Mouse (Mus musculus): ENCODE data around the gene Tfcp2.
"Not testable (repeated sequence)": the region's sequence is repeated elsewhere in the genome, so short reads cannot be mapped to it uniquely, and the experiment has no call there.

Tfcp2 gene

GRCm38 (mm10) chr15:100556378-100556777 is 4.6 kb upstream of the Tfcp2 start:
- no peak for DNase-seq (ENCODE audit: low spot score)

- DNase-seq (ENCODE audit: low spot score) = no peak
Observed at GRCm38 (mm10) chr15:100555965-100556364, 4.2 kb upstream of the Tfcp2 start.

DNA sequence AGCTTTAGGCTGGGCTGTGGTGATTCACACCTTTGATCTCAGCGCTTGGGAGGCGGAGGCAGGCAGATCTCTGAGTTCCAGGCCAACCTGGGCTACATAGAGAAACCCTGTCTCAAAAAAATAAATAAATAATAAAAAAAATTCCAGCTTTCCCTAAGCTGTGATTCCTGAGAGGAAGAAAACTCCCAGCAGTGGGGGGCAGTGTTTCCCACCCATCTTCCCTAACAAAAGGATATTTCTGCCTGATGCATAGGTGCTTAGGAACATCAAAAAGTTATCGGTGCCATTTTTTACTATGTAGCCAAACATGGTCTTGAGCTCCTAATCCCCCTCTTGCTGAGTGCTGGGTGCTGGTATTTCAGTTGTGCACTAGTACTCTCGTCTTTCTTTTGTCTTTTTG is 1.5 kb downstream of the Tfcp2 start:
- DNase-seq (ENCODE audit: low spot score) = no peak

DNA sequence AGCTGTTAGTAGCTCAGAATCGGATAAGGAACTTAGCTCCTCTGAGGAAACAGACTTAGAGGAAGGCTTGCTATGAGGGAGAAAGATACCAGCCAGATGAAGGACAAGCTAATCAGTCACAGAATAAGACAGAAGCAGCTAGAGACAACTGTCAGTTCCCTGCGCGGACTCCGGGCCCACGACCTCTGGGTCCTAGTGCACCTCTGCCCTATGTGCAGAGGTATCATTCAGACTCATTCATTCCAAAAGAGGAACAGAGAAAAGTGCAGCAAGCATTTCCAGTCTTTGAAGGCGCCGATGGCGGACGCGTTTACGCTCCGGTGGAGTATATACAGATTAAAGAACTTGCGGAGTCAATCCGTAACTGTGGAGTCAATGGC is 8.2 kb downstream of the Tfcp2 start:
- DNase-seq (ENCODE audit: low spot score) = not testable (repeated sequence)

DNA sequence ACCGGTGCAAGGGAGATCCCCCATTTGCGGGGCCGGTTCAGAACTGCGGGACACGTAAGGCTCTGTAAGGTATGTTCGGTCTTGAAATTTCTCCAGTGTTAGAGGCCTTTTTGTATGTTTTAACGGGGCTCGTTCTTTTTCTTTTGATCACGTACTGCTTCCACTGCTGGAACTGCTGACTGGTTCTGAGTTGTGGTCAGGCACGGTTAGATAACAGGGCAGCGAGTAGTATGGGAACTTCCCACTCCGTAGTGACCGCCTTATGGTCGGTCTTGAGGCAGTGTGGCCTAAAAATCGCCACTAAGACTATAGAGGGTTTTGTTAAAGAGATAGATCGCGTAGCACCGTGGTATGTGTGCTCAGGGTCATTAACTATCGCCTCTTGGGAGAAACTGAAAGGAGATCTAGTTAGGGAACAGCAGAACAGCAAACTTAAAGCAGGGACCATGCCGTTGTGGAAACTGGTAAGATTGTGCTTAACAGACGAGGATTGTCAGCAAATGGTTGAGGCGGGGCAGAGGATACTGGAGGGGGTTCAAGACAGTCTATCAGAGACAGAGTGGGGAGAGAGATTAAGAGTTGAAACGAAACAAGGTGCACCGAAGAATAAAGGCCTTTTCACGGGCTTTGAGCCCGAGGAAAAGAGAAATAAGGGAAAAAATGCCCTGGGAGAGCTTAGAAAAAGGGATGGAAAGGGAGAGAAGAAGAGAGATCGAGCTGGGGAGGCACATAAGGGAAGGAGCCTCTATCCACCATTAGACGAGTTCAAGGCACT is 8.7 kb downstream of the Tfcp2 start:
- not testable (repeated sequence) for DNase-seq (ENCODE audit: low spot score)

- no peak for DNase-seq (ENCODE audit: low spot score)
Observed at GRCm38 (mm10) chr15:100541426-100541825, 10.4 kb downstream of the Tfcp2 start.

DNA sequence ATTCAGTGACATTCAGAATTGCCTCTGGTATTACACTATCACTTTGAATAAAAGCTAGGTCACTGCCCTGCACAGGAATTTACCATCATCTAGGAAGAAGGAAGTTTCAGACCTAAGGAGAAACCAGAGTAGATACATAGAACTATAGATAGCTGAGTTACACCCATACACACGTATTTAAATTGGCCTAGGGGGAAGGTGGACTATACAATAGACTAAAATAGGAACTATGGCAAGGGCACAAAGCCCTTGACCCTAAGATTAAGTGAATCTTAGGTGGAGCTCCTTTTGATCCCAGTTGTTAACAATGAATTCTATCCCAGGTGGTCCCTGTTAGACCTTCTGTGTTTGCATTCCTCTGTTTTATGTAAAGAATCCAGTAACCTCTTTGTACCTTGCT is 10.8 kb downstream of the Tfcp2 start:
- not testable (repeated sequence) for DNase-seq (ENCODE audit: low spot score)

DNA sequence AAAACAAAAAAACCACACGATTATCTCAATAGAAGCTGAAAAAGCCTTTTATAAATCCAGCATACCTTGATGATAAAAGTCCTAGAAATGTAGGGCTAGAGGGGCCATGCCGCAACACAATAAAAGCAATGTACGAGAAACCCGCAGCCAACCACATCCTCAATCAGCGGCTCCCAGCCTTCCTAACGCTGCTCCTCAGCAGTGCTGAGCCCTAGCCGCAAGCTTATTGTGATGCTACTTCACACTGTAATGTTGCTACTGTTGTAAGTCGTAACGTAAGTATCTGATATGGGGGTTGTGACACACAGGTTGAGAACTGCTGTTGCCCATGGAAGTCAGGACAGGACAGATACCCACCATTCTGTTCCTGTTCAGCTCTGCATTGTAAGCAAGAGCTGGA is 12.4 kb downstream of the Tfcp2 start:
- no peak for DNase-seq (ENCODE audit: low spot score)

- DNase-seq (ENCODE audit: low spot score) = no peak
Observed at GRCm38 (mm10) chr15:100537913-100538312, 13.9 kb downstream of the Tfcp2 start.

- DNase-seq (ENCODE audit: low spot score) = no peak
Observed at GRCm38 (mm10) chr15:100527900-100528299, 23.9 kb downstream of the Tfcp2 start.

DNA sequence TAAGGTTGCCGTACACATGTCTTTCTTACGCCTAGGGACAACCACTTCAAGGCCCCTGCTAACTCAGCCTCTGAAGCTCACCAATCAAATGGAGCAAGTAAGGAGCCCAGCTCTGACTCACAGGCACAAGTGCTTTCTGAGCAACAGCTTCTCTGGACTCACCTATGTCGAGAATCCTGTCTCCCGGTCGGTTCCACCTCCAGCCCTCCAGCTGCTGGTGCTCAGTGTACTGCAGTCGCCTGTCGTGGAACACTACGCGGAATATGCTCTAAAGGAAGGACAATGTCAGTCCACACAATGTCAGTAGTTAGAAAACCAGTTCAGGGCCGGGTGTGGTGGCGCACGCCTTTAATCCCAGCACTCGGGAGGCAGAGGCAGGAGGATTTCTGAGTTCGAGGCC is 26.4 kb downstream of the Tfcp2 start:
- DNase-seq (ENCODE audit: low spot score) = no peak

DNA sequence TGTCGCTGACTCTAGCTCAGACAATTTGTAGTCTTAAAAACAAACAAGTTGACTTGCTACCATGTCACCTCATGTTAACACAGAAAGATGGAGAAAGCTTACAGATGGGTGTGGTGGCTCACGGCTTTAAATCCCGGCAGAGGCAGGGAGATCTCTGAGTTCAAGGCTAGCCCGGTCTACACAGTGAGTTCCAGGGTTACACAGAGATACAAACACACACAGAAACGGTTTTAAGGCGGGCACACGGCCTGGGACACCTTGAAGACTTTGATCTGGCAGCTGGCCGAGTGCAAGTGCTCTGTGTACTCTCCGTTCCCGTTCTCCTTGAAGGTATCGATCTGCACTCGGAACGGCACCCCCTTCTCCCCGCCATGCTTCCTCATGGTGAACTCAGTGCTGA is 31.5 kb downstream of the Tfcp2 start:
- DNase-seq (ENCODE audit: low spot score) = no peak

DNA sequence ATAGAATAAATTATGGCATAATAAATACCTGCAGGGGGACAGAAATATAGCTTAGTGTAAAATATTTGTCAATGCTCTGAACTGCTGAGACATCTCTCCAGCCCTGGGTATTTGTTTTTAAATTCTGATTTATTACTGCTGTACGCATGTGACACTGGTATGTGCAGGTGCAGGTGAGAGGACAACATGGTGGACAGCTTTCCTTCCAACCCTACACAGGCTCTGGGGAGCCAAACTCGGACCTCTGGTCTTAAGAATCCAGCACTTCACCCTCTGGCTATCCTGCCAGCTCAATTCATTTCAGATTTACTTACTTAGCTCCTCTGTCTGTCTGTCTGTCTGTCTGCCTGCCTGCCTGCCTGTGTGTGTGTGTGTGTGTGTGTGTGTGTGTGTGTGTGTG is 36.7 kb downstream of the Tfcp2 start:
- no peak for DNase-seq (ENCODE audit: low spot score)

GRCm38 (mm10) chr15:100513387-100513786 is 38.4 kb downstream of the Tfcp2 start:
- no peak for DNase-seq (ENCODE audit: low spot score)

GRCm38 (mm10) chr15:100510072-100510471 is 41.7 kb downstream of the Tfcp2 start:
- no peak for DNase-seq (ENCODE audit: low spot score)

GRCm38 (mm10) chr15:100508454-100509167 is 43.2 kb downstream of the Tfcp2 start:
- DNase-seq (ENCODE audit: low spot score) = no peak

DNA sequence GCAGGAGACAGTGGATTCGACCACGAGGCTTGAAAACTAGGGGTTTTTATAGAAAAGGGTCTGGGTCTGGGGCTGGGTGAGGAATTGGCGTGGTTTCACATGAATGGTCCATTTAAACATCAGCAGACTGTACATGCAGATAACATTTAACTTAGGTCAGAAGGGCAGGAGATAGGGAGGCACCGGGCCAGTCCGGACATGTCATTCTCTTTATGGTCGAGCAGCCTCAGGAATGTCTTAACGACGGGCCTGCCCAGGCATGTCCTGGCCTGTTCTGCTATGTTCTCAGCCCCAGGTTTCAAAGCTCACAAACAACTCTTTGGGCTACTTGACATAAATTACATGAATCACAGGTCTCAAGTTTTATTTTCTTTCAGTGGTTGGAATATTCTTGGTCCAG is 52.3 kb downstream of the Tfcp2 start:
- not testable (repeated sequence) for DNase-seq (ENCODE audit: low spot score)

- peak; percentile 92 for DNase-seq (ENCODE audit: low spot score)
Observed at GRCm38 (mm10) chr15:100495102-100495501, 56.7 kb downstream of the Tfcp2 start, which contains the start of gene Csrnp2. Gene Csrnp2, minus strand, starts transcription at chr15:100495488.

DNA sequence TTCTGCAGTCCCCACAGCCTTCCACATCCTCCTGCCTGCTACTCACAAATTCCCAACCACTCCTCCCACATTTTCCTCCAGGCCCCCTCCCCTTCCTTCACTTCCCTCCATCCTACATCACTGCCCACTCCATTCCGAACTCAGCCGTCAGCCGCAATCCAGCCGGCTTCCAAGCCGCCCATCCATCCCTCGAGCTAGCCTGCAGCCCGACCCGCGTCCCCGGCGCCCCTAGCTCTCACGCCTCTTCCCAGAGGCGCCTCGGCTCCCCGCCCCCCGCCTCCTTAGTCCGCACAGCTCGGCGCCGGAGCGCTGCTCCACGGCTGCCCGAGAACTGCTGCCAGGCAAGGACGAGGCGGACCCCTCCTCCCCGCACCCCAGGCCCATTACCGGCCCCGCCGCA is 57.2 kb downstream of the Tfcp2 start:
- DNase-seq (ENCODE audit: low spot score) = no peak

DNA sequence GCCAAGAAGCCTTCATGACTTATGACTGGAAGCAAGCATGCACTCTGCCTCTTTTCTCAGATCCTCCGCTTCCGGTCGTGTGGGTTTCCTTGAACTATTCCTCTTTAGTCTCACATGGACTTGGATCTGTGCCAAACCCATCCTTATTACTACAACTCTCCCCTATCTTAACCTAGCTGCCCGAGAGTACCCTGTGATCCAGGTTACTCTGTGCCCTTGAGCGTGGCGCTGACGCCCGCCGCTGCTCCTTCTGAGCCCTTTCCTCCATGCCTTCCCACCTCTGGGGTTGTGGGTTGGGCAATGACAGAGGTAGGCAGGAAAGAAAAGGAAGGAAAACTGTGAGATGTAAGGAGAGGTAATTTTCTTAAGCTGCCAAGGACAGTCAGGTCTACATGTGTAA is 59.8 kb downstream of the Tfcp2 start:
- no peak for DNase-seq (ENCODE audit: low spot score)

GRCm38 (mm10) chr15:100489263-100489662 is 62.5 kb downstream of the Tfcp2 start:
- no peak for DNase-seq (ENCODE audit: low spot score)

GRCm38 (mm10) chr15:100488297-100488696 is 63.5 kb downstream of the Tfcp2 start:
- DNase-seq (ENCODE audit: low spot score) = not testable (repeated sequence)

DNA sequence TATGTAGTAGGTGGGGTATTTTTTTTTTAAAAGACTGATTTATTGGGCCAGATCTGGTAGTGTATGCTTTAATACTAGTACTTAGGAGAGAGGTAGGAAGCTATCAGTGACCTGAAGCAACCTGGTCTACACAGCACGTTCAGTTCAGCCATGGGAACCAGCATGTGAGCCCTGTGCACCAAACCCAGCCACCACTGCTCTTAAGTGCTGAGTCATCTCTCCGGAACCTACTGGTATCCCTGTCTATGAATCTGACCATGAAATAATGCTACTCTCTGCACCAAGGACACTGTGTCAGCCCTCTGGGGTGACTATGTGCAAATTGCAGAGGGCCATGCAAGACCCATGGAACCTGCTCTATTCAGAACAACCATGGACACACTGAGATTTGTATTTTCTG is 64.8 kb downstream of the Tfcp2 start:
- no peak for DNase-seq (ENCODE audit: low spot score)

GRCm38 (mm10) chr15:100486450-100486849 is 65.4 kb downstream of the Tfcp2 start:
- no peak for DNase-seq (ENCODE audit: low spot score)
